Comparison of ENCODE assay signal across 8 mouse cellular contexts in genomic region chr17:33439148-33439547, GRCm38 (mm10). TPM values are rescaled to one million over a fixed set of nuclear protein-coding genes. Genes with fewer than 3 reads are reported as not detected.
DNase-seq lines count a peak whose midpoint lies in the region; ATAC-seq and TF ChIP-seq lines count a peak whose summit lies in the region.

No protein-coding gene starts in this region.

- no peak for ATAC-seq in hindbrain, embryonic 13.5 days (ENCODE audit: low FRiP score)
- ATAC-seq in forebrain, embryonic 14.5 days, result peak; percentile 67; the same call in 1 of the 2 replicates
- ATAC-seq in monocyte, adult 5-6 weeks (replicated peaks; ENCODE audit: insufficient number of reproducible peaks, low FRiP score, low TSS enrichment, poor library complexity, severe bottlenecking), result peak; percentile 85
- peak; percentile 70; the same call in 1 of the 2 replicates for ATAC-seq in stomach, postnatal 0 days (ENCODE audit: low FRiP score, low TSS enrichment)

- no peak for TF ChIP-seq EP300 in stomach, postnatal 0 days (optimal IDR thresholded peaks at IDR 0.05)

- no peak overlapping the region for H3K4me2 ChIP-seq in hindbrain, embryonic 13.5 days
- H3K4me2 ChIP-seq in forebrain, embryonic 14.5 days (ENCODE audit: low read length), result no peak overlapping the region
- H3K4me2 ChIP-seq in stomach, postnatal 0 days (replicated peaks; ENCODE audit: low read depth), result no peak overlapping the region

- no peaks in the 10 kb centered on the region for H3K4me1 ChIP-seq in hindbrain, embryonic 10.5 days (replicated peaks)
- H3K4me1 ChIP-seq in hindbrain, embryonic 13.5 days (replicated peaks), result no peaks in the 10 kb centered on the region
- H3K4me1 ChIP-seq in forebrain, embryonic 14.5 days (ENCODE audit: control insufficient read depth, insufficient read depth, low read length), result no peaks in the 10 kb centered on the region
- no peaks in the 10 kb centered on the region for H3K4me1 ChIP-seq in stomach, postnatal 0 days (replicated peaks; ENCODE audit: control insufficient read depth, insufficient read depth)

- H3K27ac ChIP-seq in hindbrain, embryonic 10.5 days, result no peak overlapping the region
- H3K27ac ChIP-seq in hindbrain, embryonic 13.5 days, result no peak overlapping the region
- H3K27ac ChIP-seq in forebrain, embryonic 14.5 days (ENCODE audit: low read depth, low read length), result no peak overlapping the region
- H3K27ac ChIP-seq in stomach, postnatal 0 days (replicated peaks), result no peak overlapping the region

- H3K27me3 ChIP-seq in hindbrain, embryonic 10.5 days (ENCODE audit: insufficient read depth, poor library complexity, severe bottlenecking), result no peaks in the 10 kb centered on the region
- no peaks in the 10 kb centered on the region for H3K27me3 ChIP-seq in hindbrain, embryonic 13.5 days
- no peaks in the 10 kb centered on the region for H3K27me3 ChIP-seq in forebrain, embryonic 14.5 days (replicated peaks; ENCODE audit: control insufficient read depth, insufficient read depth, low read length)
- no peaks in the 10 kb centered on the region for H3K27me3 ChIP-seq in stomach, postnatal 0 days (ENCODE audit: control insufficient read depth, insufficient read depth, low read length)

- WGBS in hindbrain, embryonic 10.5 days, result 67% methylated on average over 1 of the region's 1 CpGs
- 75% methylated on average over 1 of the region's 1 CpGs for WGBS in hindbrain, embryonic 13.5 days
- 69% methylated on average over 1 of the region's 1 CpGs for WGBS in forebrain, embryonic 14.5 days
- 50% methylated on average over 1 of the region's 1 CpGs for WGBS in stomach, postnatal 0 days

- no peaks in the 10 kb centered on the region for H3K9me3 ChIP-seq in hindbrain, embryonic 10.5 days
- no peaks in the 10 kb centered on the region for H3K9me3 ChIP-seq in hindbrain, embryonic 13.5 days
- H3K9me3 ChIP-seq in forebrain, embryonic 14.5 days (replicated peaks; ENCODE audit: control insufficient read depth, low read length), result no peaks in the 10 kb centered on the region
- no peaks in the 10 kb centered on the region for H3K9me3 ChIP-seq in stomach, postnatal 0 days (ENCODE audit: control insufficient read depth, low read length)

- peak; percentile 73 for DNase-seq in hindbrain, embryonic 10.5 days (ENCODE audit: low spot score)
- peak; percentile 49 for DNase-seq in c-Kit-negative CD71-positive TER-119-positive erythroid progenitor cells, embryonic 14.5 days (ENCODE audit: low read depth, low spot score)
- peak; percentile 87 for DNase-seq in forebrain, embryonic 14.5 days (ENCODE audit: low spot score)
- DNase-seq in induced T-regulatory cell, adult 2 months (ENCODE audit: low read depth), result peak; percentile 90
- peak; percentile 48 to 68 for DNase-seq in left cerebral cortex, postnatal 10 days (ENCODE audit: extremely low spot score in 1 of 2, low spot score in 2 of 2)
- peak; percentile 71 for DNase-seq in stomach, postnatal 0 days (ENCODE audit: low spot score)

- intact Hi-C loops in left cerebral cortex, postnatal 10 days (cut with DNase I), result loop anchor here (5.0 kb wide), 1 partner anchor 98 kb away; no protein-coding TSS in a partner anchor

- peak; percentile 83 for TF ChIP-seq CTCF in stomach, postnatal 0 days (IDR thresholded peaks at IDR 0.05; ENCODE audit: low read depth)

- no peak overlapping the region for H3K9ac ChIP-seq in hindbrain, embryonic 13.5 days
- H3K9ac ChIP-seq in forebrain, embryonic 14.5 days (ENCODE audit: low read length), result no peak overlapping the region
- H3K9ac ChIP-seq in stomach, postnatal 0 days (ENCODE audit: low read length), result no peak overlapping the region

- no peak overlapping the region for H3K4me3 ChIP-seq in hindbrain, embryonic 10.5 days
- H3K4me3 ChIP-seq in hindbrain, embryonic 13.5 days, result no peak overlapping the region
- H3K4me3 ChIP-seq in forebrain, embryonic 14.5 days (ENCODE audit: low read depth, low read length), result no peak overlapping the region
- H3K4me3 ChIP-seq in stomach, postnatal 0 days (ENCODE audit: low read depth, low read length), result no peak overlapping the region

- H3K36me3 ChIP-seq in hindbrain, embryonic 10.5 days, result no peaks in the 10 kb centered on the region
- H3K36me3 ChIP-seq in hindbrain, embryonic 13.5 days, result no peaks in the 10 kb centered on the region
- H3K36me3 ChIP-seq in forebrain, embryonic 14.5 days (ENCODE audit: control insufficient read depth, insufficient read depth, low read length), result no peaks in the 10 kb centered on the region
- no peaks in the 10 kb centered on the region for H3K36me3 ChIP-seq in stomach, postnatal 0 days (ENCODE audit: control insufficient read depth, insufficient read depth, low read length)

RNA-seq across cellular contexts. Expression of gene Actl9, which starts 6.5 kb away (rescaled TPM):
- polyA plus RNA-seq in hindbrain, embryonic 10.5 days (2016; fragmentation: Nextera tagmentation; extraction: Ambion mirVana), result not detected in 2 replicates
- polyA plus RNA-seq in hindbrain, embryonic 13.5 days (2015; fragmentation: Nextera tagmentation; extraction: Ambion mirVana), result not detected in 2 replicates
- polyA plus RNA-seq in forebrain, embryonic 14.5 days (2014; fragmentation: Nextera tagmentation; extraction: Ambion mirVana), result not detected in 2 replicates
- total RNA-seq in left cerebral cortex, postnatal 10 days (2021), result not detected
- total RNA-seq in monocyte, adult 5-6 weeks (2017), result 1.2 TPM in 1 of 3 replicates, not detected in the others
- polyA plus RNA-seq in stomach, postnatal 0 days (2015; fragmentation: Nextera tagmentation; extraction: Ambion mirVana), result not detected in 2 replicates

RNA-seq across cellular contexts. Expression of gene Zfp101, which starts 44.7 kb away (rescaled TPM):
- polyA plus RNA-seq in hindbrain, embryonic 10.5 days (2016; fragmentation: Nextera tagmentation; extraction: Ambion mirVana), result 15.2 and 18.9 TPM in 2 replicates
- polyA plus RNA-seq in hindbrain, embryonic 13.5 days (2015; fragmentation: Nextera tagmentation; extraction: Ambion mirVana), result 15.7 and 17.0 TPM in 2 replicates
- polyA plus RNA-seq in forebrain, embryonic 14.5 days (2014; fragmentation: Nextera tagmentation; extraction: Ambion mirVana), result 21.1 and 23.3 TPM in 2 replicates
- total RNA-seq in left cerebral cortex, postnatal 10 days (2021), result 10 to 100 TPM in 1 of 2 experiments, 1 to 10 TPM in 1; 7.3 to 11.0 TPM
- 8.7 to 17.7 TPM (median 10.2 TPM) in 3 replicates for total RNA-seq in monocyte, adult 5-6 weeks (2017)
- polyA plus RNA-seq in stomach, postnatal 0 days (2015; fragmentation: Nextera tagmentation; extraction: Ambion mirVana), result 6.0 and 6.1 TPM in 2 replicates
